Comparison of ENCODE assay signal across 8 mouse cellular contexts in the genomic region with DNA sequence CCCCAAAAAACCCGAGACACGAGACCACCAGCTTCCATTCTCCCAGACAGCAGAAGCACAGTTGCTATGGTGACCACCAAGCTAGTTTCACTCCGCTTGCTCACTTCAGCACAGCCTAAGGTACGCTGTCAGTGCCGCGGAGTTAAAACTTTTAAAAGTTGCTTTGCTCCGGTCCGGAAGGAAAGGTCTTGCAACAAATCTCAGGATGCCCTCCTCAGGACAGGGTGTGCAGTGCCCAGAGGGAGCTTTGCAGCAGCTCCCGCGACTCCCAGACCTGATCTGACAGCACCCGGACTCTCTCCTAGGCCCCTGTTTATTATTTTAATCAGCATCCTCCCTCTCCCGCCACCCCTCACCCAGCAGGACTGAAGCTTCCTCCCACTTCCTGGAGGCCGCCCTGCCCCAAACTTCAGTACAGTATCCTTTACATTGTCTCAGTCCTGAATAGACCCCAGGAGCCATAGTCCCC.
DNase-seq lines count a peak whose midpoint lies in the region; ATAC-seq and TF ChIP-seq lines count a peak whose summit lies in the region.

No protein-coding gene starts in this region.

- H3K36me3 ChIP-seq in embryonic facial prominence, embryonic 13.5 days: no peaks in the 10 kb centered on the region
- H3K36me3 ChIP-seq in small intestine, adult 2 months (ENCODE audit: control insufficient read depth, insufficient read depth, low read length): no peaks in the 10 kb centered on the region

- TF ChIP-seq CTCF in left cerebral cortex, adult 2 months (IDR thresholded peaks at IDR 0.05): no peak; the same call in none of the 2 replicates
- TF ChIP-seq CTCF in small intestine, adult 2 months (IDR thresholded peaks at IDR 0.05; ENCODE audit: extremely low read depth, insufficient read length, insufficient replicate concordance, low read depth, low read length): no peak
- TF ChIP-seq CTCF in cerebellum, adult 2 months (IDR thresholded peaks at IDR 0.05; ENCODE audit: borderline replicate concordance, insufficient read depth, low read depth, low read length): no peak

- no peaks in the 10 kb centered on the region for H3K27me3 ChIP-seq in embryonic facial prominence, embryonic 13.5 days
- H3K27me3 ChIP-seq in small intestine, adult 2 months (ENCODE audit: control insufficient read depth, insufficient read depth, low read length): no peaks in the 10 kb centered on the region
- H3K27me3 ChIP-seq in cerebellum, adult 2 months (ENCODE audit: control insufficient read depth, insufficient read depth, low read length): no peaks in the 10 kb centered on the region

- TF ChIP-seq POLR2A in small intestine, adult 2 months (IDR thresholded peaks at IDR 0.05; ENCODE audit: low read depth, low read length): no peak
- no peak for TF ChIP-seq POLR2A in cerebellum, adult 2 months (IDR thresholded peaks at IDR 0.05; ENCODE audit: borderline replicate concordance, insufficient read depth, low read length)

- peak; percentile 60 for ATAC-seq in embryonic facial prominence, embryonic 13.5 days (ENCODE audit: insufficient number of reproducible peaks, insufficient read depth, low FRiP score, low TSS enrichment, low read depth)
- ATAC-seq in megakaryocyte, adult 5-6 weeks (ENCODE audit: poor library complexity, severe bottlenecking): peak; percentile 51

- H3K27ac ChIP-seq in left cerebral cortex, adult 2 months: no peak overlapping the region
- H3K27ac ChIP-seq in embryonic facial prominence, embryonic 13.5 days: peak overlapping the region; percentile 55; the same call in 1 of the 2 replicates
- no peak overlapping the region for H3K27ac ChIP-seq in small intestine, adult 2 months (ENCODE audit: insufficient read depth, low read depth, low read length)
- H3K27ac ChIP-seq in cerebellum, adult 2 months (ENCODE audit: insufficient read depth, low read length): no peak overlapping the region

- H3K4me2 ChIP-seq in embryonic facial prominence, embryonic 13.5 days: peak overlapping the region; percentile 80

- H3K9ac ChIP-seq in embryonic facial prominence, embryonic 13.5 days: peak overlapping the region; percentile 64

- 1% methylated on average over 13 of the region's 13 CpGs for WGBS in embryonic facial prominence, embryonic 13.5 days
- 1% methylated on average over 13 of the region's 13 CpGs for WGBS in small intestine, adult 2 months
- 12% methylated on average over 13 of the region's 13 CpGs for WGBS in cerebellum, adult 2 months

- peaks cover 49% of the 10 kb centered on the region for H3K4me1 ChIP-seq in embryonic facial prominence, embryonic 13.5 days
- H3K4me1 ChIP-seq in small intestine, adult 2 months (ENCODE audit: control insufficient read depth, insufficient read depth, insufficient read length, low read length): peaks cover 12% of the 10 kb centered on the region
- 0 out of 2 replicates have a peak, but pooled peaks cover 2% of the 10 kb centered on the region for H3K4me1 ChIP-seq in cerebellum, adult 2 months (ENCODE audit: control insufficient read depth, insufficient read depth, low read length)

- no peak for DNase-seq in left cerebral cortex, adult 2 months (ENCODE audit: extremely low spot score in 1 of 2, low spot score in 2 of 2)
- DNase-seq in left cerebral cortex, adult 11 months (ENCODE audit: low spot score): no peak
- DNase-seq in heart, postnatal 14 days: peak; percentile 23 to 38
- peak; percentile 45 to 64 for DNase-seq in kidney, postnatal 4 days
- DNase-seq in cerebellum, adult 2 months: no peak

- H3K9me3 ChIP-seq in embryonic facial prominence, embryonic 13.5 days: no peaks in the 10 kb centered on the region

- peak overlapping the region; percentile 27 for H3K4me3 ChIP-seq in left cerebral cortex, adult 2 months
- H3K4me3 ChIP-seq in embryonic facial prominence, embryonic 13.5 days: peak overlapping the region; percentile 38
- H3K4me3 ChIP-seq in small intestine, adult 2 months (ENCODE audit: low read depth, low read length): peak overlapping the region; percentile 47
- no peak overlapping the region for H3K4me3 ChIP-seq in cerebellum, adult 2 months (replicated peaks; ENCODE audit: insufficient read depth, low read depth, low read length)

- intact Hi-C loops in left cerebral cortex, adult 2 months (cut with DNase I): no loop called here
- intact Hi-C loops in heart, postnatal 14 days (cut with DNase I): no loop called here

Comparison
In these comparisons a context has a peak if more than half of its experiments do, and no peak if none do; other contexts are left out.
1. DNase-seq: peak in heart, postnatal 14 days (2 of 2) and kidney, postnatal 4 days (2 of 2); none in left cerebral cortex, adult 2 months (0 of 2), left cerebral cortex, adult 11 months (single experiment) and cerebellum, adult 2 months (0 of 2).